Mouse (Mus musculus): ENCODE measurements around the gene Polr2b. TPM values are rescaled to one million over a fixed set of nuclear protein-coding genes. Genes with fewer than 3 reads are reported as not detected.

Polr2b gene
- 78.1 TPM for polyA plus RNA-seq (2017; shearing (Covaris generic))

GRCm38 (mm10) chr5:77309924-77310772 lies at the start of gene Polr2b, which contains the start of gene Noa1:
Gene Polr2b (plus strand): TSS chr5:77310147.
Gene Noa1 (minus strand): TSS chr5:77310084.

GRCm38 (mm10) chr5:77265081-77265670 lies 44.8 kb upstream of the Polr2b start, which contains the start of gene Rest:
Gene Rest (plus strand): TSS chr5:77265491.

Other genes starting within 250 kb of the Polr2b start
- gene Hopx, start 195.0 kb upstream of the Polr2b start, polyA plus RNA-seq (2017; shearing (Covaris generic)), result 315 TPM
- not detected for gene Spink2, start 98.7 kb upstream of the Polr2b start, polyA plus RNA-seq (2017; shearing (Covaris generic))
- gene Rest, start 44.7 kb upstream of the Polr2b start, polyA plus RNA-seq (2017; shearing (Covaris generic)), result 15.5 TPM
- gene Noa1, start 63 bp upstream of the Polr2b start, polyA plus RNA-seq (2017; shearing (Covaris generic)), result 8.8 TPM
- 0.43 TPM for gene Igfbp7, start 97.9 kb downstream of the Polr2b start, polyA plus RNA-seq (2017; shearing (Covaris generic))

All from activated CD4-positive, CD25-positive, alpha-beta regulatory T cell, adult 9 weeks (primary cell).